Mouse (Mus musculus) lung, postnatal 10 days (tissue): ENCODE measurements around the gene Gm17509.
"Not testable (repeated sequence)": the region's sequence is repeated elsewhere in the genome, so short reads cannot be mapped to it uniquely, and the experiment has no call there.

Source experiments
- DNase-seq: peaks from one replicate; pipeline ENCODE4 v3.0.0; 2021

Gm17509 gene

DNA sequence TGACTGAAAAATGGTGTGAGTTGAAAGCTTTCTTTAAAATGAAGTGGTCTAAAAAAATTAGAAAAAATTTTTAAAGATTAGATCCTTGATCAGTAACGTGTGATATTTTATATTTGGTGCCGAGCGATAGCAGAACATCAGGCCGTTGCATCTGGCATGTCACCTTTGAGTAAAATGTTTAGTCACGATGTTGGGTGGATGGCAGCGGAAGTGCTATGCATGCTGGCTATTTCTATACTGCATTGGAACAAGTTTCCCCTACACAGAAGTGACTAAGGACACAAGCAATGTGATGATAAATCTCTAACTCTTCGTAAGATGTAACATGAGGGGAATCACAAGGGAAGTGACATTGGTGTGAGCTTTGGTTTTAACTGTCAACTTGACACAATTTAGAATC lies 16.2 kb downstream of the Gm17509 start:
- DNase-seq = no peak

DNA sequence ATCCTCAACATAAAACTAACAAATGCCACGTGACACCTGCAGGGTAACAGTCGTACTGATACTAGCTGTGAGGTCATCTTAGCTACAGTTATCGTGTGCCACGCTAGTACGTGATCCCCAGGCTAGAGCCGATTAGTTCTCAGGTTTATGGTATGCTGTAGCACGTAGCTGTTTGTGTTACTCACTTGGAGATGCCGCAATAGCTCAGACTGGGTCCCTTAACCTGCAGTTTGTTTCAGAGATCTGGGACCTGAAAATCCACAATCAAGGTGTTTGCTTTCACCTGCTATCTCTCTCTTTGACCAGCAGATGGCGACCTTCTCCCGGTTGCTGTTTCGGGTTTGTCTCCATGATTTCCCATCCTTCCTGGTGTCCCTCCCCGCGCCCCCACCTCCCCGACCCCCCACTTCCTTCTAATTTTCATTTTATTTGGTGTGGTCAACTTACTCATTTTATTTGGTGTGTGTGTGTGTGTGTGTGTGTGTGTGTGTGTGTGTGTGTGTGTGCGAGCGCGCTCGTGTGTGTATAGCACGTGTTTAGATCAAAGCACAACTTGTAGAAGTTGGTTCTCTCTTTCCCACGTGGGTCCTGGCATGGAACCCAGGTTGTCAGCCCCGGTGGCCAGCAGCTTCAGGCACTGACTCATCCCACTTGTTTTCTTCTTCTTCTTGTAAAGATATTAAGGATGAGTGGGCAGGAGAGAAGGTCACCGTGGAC lies 18.0 kb downstream of the Gm17509 start:
- peak; percentile 15 for DNase-seq

DNA sequence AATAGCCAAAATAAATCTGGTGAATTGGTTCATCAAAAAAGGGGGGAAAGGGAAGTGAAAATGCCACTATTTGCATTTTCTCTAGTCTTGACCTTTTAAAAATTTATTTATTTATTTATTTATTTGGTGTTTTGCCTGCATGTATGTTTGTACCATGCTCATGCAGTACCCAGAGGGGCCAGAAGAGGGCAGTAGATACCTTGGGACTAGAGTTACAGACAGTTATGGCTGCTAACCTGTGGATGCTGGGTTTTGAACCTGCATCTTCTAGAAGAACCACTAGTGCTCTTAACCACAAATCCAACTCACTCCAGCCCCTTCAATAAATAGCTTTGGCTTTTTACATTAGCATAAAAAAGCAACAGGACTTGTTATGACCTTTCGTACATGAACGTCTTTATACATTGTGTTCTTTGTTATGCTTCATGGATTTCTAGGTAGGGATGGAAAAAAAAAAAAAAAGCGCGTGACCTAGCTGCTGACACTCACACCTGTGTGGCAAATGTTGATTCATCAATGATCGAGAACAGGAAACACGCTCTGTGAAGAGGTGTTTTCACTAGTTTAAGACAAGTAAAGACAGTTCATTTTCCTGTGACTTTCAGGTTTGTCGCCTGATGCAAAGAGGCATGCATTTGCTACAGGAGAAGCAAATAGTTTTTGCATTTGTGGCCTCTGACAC lies 22.3 kb downstream of the Gm17509 start:
- DNase-seq = peak; percentile 84

DNA sequence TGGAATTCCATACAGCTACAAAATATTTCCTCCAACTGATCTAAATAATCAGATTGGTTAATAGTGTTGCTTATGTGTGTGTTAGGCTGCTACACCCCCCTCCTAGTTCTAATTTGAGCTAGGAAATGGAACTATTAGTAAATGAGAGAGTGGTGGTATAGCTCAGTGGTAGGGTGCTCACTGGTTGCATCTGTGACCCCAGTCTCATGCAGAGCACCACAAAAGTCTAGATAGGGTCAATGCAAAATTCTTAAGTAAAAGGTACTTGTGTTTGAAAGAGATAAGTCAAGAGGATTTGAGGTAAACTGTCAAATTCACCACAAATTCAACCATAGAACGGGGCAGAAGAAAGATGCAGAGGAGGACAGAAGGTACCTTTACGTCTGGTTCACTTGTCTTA lies 23.2 kb downstream of the Gm17509 start:
- no peak for DNase-seq

DNA sequence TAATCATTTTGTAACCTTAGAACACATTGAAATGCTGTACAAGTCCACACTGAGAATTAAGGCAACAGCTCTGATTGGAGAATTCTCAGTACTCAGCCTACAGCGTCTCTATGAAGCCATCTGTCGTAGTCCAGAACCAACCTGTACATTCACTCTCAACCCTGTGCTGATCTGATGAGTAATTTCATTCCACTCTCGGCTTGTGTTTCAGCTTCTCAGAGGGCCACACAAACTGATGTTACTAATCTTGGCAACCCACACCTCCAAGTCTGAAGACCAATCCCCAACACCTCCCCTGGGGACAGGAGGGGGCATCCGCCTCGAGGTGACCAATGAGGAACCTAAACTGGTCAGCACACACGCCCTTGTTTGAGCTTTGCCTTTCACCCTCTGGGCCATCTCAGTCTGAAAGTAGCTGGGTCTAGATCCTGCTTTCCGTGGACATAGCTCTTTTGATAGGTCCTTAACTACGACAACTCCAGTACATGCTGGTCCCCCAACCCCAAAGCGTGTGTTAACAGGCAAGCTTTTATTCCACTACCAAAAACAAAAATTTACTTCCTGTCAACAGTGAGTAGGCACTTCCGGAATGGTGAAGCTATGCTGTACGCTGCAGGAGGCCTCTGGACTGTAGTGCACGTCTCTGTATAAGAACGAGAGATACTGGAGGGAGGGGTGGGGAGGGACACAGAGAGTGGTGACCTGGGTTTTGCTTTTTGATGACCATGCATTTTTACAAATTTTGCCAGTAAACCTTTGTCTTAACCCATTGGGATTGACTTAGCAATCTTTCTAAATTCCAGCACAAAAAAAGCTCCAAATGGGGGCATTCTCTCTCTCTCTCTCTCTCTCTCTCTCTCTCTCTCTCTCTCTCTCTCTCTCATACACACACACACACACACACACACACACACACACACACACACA lies 25.0 kb downstream of the Gm17509 start:
- DNase-seq = no peak

DNA sequence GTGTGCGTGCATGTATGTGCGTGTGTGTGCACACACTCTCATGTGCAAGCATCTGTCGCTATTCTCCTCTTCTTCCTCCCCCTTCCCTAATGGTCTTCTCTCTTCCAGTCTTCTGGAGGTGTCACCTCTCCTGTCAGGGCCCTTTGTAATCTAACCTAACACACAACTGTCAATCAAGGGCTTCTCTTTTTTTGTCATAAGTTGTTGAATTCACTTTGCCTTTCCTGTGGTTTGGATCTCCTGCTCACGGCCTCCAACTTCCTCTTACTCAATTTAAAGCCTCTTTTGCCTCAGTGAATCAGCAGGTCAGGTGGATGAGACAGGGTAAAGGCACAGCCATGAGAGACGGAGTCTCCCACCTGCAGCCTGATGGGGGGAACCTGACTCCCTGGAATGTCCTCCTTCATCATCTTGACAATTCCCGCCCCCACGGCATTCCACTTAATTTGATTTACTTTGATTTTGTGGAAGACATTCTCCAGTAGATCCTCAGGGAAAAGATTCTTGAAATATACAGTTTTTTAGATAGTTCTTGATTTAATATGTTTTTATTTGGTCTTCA lies 27.4 kb downstream of the Gm17509 start:
- no peak for DNase-seq

DNA sequence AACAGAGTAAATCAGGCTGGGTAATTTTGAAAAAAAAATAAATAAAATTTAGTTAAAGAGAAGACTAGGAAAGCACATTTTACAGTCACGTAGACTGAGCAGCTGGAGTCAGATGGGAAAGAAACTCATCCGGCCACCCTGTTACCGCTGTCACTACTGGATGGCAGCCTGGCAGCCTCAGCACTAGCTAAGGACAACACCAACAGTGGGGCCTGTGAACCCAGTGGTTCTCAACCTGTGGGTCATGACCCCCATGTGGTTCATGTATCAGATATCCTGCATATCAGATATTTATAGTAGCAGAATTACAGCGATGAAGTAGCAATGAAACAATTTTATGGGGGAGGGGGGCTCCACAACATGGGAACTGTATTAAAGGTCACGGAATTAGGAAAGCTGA lies 28.7 kb downstream of the Gm17509 start:
- peak; percentile 6 for DNase-seq

DNA sequence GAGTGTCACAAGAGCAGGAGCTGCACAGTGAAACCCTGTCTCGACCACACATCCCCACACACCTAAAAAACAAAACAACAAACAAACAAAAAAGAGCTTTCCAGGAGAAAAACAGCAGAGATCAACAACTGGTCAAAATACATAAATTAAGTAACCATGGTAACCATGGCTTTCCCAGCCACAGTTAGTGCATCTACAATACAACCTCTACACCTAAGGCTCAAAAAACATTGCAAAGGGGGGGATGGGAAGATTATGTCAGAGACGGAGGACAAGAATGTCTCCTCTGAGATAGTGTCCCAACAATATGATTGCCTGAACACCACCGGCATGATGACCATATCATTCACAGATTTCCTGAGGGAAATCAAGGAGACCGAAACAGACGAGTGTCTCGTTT lies 35.5 kb downstream of the Gm17509 start:
- DNase-seq = no peak

DNA sequence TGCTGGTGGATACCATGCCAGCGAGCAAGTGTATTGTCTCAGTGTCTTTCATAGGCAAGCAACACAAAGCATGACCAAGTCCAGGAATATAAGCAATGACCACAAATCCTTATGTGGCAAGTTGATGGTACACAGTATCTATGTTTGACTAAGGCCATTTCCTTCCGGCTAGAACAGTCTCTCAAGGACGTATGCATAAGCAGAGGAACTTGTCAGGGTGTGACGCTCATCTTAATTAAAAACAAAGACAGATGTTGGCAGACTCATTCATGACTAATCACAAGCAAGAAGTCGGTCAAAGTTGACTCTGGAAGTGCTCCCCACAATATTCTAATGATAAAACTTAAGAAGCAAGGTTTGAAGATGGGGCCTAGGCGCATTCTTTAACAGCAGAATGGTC lies 37.6 kb downstream of the Gm17509 start:
- DNase-seq = no peak

DNA sequence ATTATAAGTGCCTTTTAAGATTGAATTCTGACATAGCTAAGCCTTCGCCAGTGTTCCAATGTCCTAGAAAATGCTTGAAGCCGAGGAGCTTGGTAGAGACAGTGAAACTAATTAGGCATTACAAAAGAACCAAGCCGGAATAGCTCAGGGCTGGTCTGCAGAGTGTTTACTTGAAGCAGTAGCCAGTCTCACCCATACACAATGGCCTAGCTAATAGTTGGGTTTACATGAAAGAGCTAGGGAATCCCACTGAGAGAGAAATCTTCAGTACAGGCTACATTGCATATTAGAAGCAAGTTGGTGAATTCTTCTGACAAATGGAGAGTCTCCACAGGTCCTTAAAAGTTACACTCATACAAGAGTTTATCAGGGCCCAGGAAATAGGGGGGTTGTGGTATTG lies 40.0 kb downstream of the Gm17509 start:
- not testable (repeated sequence) for DNase-seq
